Mouse (Mus musculus): ENCODE data around the gene Sptlc3.

DNA sequence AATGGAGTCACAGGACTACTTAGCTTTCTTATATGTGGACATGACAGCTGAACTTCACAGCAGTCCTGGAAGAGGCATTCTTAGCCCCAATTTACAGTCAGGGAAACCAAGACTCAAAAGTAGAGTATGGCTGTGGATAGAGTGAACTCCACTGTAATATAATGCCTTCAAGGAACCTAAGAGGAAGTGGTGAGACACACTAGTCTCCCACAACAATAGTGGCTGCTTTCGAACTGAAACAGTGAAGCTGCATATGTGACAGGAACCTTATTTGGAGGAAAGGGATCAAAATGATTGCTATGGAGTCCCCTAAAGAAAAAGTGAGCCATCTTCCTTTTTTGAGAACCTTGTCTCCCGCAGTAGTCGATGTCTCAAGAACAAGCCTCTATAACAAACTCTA lies 178.1 kb downstream of the Sptlc3 start:
- TF ChIP-seq CTCF (IDR thresholded peaks at IDR 0.05; ENCODE audit: extremely low read depth, insufficient read length, insufficient replicate concordance, low read depth, low read length) (no peak), POLR2A (IDR thresholded peaks at IDR 0.05; ENCODE audit: low read depth, low read length) (no peak)

Data from small intestine, adult 2 months (tissue).